Mouse (Mus musculus) left cerebral cortex, adult 2 months (tissue): ENCODE results near the gene Hjurp. TPM values are rescaled to one million over a fixed set of nuclear protein-coding genes. Genes with fewer than 3 reads are reported as not detected.

Experiments used
- DNase-seq, 2 experiments: peaks; one replicate each; pipeline ENCODE4 v3.0.0; 2021 to 2022; ENCODE audit warnings: low spot score in 2 of 2, mixed read lengths in 1 of 2; ENCODE audit errors: extremely low spot score in 1 of 2
- H3K27ac ChIP-seq: fragments of 200-600 bp; 2 replicates; pipeline ENCODE4 v1.8.1; 2022
- H3K4me3 ChIP-seq: fragments of 200-600 bp; 2 replicates; pipeline ENCODE4 v1.8.1; 2022
- CTCF ChIP-seq: fragments of 200-600 bp; IDR thresholded peaks from 2 replicates; pipeline ENCODE4 v1.8.1; 2022; ENCODE audit warnings: antibody characterized with exemption, mild to moderate bottlenecking, moderate library complexity
- intact Hi-C: fragments of 180-260 bp; cut with DNase I; formaldehyde crosslinking; loops from one replicate; pipeline ENCODE4 v1.15.1; 2025
- total RNA-seq, 2 experiments: library from RNA; stranded (reverse); gene quantifications; 2 replicates each; pipeline ENCODE4 v1.2.3; 2021

The Hjurp gene
- total RNA-seq, 2 experiments from 2014 or later = 45.8 to 47.2 TPM

- TF ChIP-seq CTCF = no peak
- Histone ChIP-seq H3K27ac (no peak overlapping the region), H3K4me3 (no peak overlapping the region)
- intact Hi-C loops = no loop called here
- DNase-seq = no peak
Measured at GRCm38 (mm10) chr1:88256886-88257663, 20.4 kb downstream of the Hjurp start.

GRCm38 (mm10) chr1:88255989-88256754 is 21.3 kb downstream of the Hjurp start:
- intact Hi-C loops = no loop called here
- no peak for TF ChIP-seq CTCF
- H3K27ac ChIP-seq = no peak overlapping the region

DNA sequence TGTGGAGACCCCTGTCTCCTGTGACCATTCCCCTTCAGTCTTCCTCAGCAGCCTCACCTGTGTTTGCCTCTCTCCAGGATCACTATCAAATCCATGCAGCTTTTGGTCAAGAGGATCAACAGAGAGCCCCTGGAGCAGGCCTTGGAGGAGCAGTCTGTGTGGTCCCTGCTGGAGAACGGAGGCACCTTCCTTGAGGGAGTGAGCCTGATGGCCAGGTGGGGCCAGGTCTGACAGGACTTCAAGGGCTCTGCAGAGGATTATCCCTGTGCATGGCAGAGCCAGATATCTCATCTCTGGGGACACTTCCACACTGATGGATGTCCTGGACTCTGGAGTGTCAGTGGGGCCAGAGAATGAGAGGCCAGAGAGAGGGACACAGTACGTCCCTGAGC is 22.0 kb downstream of the Hjurp start:
- no peak for TF ChIP-seq CTCF
- no peak for DNase-seq
- Histone ChIP-seq H3K27ac (no peak overlapping the region), H3K4me3 (no peak overlapping the region)
- intact Hi-C loops = no loop called here

More at GRCm38 (mm10) chr1:88255989-88256754, 21.3 kb downstream of the Hjurp start:
- no peak overlapping the region for H3K4me3 ChIP-seq
- DNase-seq = peak in 1 of 2 experiments; percentile 33

DNA sequence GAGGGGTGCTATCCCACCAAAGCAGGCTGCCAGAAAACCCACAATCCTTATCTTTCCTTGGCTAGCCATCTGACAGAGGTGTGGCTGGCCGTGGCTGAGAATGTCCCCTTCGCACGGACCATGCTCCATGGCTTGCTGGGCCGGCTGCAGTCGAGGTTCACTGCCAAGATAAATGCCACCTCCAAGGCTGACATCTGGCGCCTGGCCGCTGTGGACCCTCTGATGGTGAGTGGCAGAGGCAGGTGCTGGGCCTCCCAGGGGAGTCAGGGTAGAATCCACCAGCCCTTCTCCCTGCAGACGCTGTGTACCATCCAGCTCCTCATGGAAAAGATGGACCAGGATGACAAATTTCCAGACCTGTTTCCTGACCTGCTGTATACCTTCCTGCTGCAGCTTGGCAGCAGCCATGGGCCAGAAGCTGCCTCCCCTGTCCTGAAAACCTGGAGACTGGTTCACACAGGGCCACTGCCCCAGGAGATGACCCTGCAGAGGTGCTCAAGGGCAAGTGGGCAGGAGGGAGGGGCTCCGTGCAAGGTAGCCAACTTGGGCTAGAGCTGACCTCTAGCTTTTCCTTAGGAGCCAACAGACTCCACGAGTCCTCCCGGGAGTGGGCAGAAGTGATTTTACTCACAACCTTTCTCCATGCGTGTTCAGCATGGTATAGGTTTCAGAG is 22.5 kb downstream of the Hjurp start:
- no peak for DNase-seq
- no peak for TF ChIP-seq CTCF
- Histone ChIP-seq H3K4me3 (no peak overlapping the region), H3K27ac (no peak overlapping the region)
- intact Hi-C loops = no loop called here

DNA sequence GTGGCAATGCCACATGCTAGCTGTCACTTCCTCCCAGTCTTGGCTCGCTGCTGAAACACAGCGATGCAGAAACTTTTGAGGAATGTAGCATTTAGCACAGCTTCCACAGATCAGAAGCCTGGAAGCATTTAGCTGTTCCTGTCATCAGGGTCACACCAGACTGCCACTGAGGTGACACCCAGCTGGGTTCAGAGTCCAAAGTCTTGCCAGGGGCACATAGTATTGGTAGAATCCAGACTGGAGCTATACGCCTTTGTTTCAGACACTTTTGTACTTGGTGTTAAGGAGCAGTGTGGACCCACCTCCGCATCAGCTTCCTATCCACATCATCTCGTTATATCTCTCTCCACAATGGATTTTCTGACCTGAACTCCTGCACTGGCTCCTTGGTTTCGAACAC is 23.9 kb downstream of the Hjurp start:
- H3K27ac ChIP-seq = no peak overlapping the region
- no peak for TF ChIP-seq CTCF
- no peak for DNase-seq
- H3K4me3 ChIP-seq = no peak overlapping the region
- intact Hi-C loops = no loop called here

DNA sequence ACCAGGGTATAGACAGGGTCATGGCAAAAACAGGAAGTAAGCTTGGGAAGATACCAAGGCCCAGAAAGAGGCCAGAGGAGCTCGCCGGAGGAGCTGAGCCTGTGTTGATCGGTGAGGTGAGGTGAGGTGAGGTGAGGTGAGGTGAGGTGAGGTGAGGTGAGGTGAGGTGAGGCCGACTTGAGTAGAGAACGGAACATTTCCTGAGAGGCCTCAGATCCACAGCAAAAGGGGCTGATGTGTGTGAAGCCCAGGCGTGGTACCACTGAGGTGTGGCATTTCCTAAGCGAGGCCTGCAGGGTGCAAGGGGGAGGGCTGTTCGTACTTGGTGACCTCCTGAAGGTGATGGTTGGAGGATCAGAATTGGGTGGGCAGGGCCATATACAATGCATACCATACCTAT is 24.3 kb downstream of the Hjurp start:
- TF ChIP-seq CTCF = no peak
- no peak overlapping the region for H3K4me3 ChIP-seq
- intact Hi-C loops = no loop called here
- H3K27ac ChIP-seq = no peak overlapping the region
- DNase-seq = no peak

- H3K4me3 ChIP-seq = no peak overlapping the region
- TF ChIP-seq CTCF = no peak
- H3K27ac ChIP-seq = no peak overlapping the region
- no peak for DNase-seq
- intact Hi-C loops = no loop called here
Measured at GRCm38 (mm10) chr1:88250023-88250422, 27.4 kb downstream of the Hjurp start.

DNA sequence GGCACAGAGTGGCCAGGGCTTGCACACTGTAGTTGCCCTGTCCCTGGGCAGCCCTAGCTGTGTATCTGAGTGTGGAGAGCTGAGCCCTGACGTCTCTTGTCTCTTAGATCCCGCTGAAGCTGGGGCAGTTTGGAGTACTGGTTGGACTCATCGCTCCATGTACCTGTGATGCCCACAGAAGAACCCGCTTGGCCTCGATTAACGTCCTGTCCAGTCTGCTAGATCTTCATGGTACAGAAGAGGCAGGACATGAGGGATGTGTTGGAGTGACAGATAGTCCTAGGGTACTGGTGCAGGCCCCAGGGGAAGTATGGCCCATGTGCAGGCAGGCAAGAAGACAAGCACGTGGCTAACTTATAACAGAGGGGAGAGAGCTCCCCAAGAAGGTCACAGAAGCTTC is 27.8 kb downstream of the Hjurp start:
- TF ChIP-seq CTCF = no peak
- Histone ChIP-seq H3K4me3 (no peak overlapping the region), H3K27ac (no peak overlapping the region)
- intact Hi-C loops = no loop called here
- DNase-seq = no peak

DNA sequence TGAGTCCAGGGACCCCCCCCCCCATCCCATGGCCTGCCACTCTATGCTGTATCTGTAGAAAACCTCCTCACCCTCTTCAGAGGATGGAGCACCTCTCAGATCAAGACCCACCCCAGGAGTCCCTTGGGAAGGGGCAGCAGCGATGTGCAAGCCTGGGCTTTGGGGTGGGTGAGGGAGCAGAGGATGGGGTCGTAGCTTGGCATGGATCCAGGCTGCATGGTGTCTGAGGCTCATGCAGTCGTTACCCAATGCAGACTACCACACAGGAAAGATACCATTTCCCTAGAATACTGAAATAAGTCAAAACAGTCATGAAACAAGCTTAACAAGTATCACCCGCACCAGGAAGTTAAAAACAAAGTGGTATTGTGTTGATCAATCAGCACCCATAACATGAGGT is 28.8 kb downstream of the Hjurp start:
- intact Hi-C loops = no loop called here
- Histone ChIP-seq H3K27ac (no peak overlapping the region), H3K4me3 (no peak overlapping the region)
- TF ChIP-seq CTCF = no peak
- no peak for DNase-seq

DNA sequence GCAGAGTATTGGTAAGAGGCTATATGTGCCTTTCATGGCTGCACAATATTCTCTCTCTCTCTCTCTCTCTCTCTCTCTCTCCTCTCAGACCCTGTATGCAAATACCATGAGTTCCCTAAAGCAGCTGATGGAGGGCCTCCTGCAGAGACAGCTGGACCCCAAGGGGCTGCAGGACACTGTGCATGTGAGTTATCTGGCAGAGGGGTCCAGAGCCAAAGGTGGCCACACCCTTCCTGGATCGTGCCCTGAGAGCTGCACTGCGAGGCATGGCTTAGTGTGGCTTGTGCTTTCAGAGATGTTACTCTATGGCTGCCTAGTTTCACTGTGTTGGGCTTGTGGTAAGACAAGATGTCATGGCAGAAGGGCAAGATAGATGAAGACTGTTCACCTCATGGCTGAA is 29.8 kb downstream of the Hjurp start:
- no peak overlapping the region for H3K27ac ChIP-seq
- intact Hi-C loops = no loop called here
- TF ChIP-seq CTCF = no peak

GRCm38 (mm10) chr1:88246386-88246785 is 31.0 kb downstream of the Hjurp start:
- intact Hi-C loops = no loop called here
- Histone ChIP-seq H3K4me3 (no peak overlapping the region), H3K27ac (no peak overlapping the region)
- no peak for DNase-seq
- no peak for TF ChIP-seq CTCF

More for the DNA sequence above, 29.8 kb downstream of the Hjurp start:
- no peak overlapping the region for H3K4me3 ChIP-seq
- DNase-seq = no peak

DNA sequence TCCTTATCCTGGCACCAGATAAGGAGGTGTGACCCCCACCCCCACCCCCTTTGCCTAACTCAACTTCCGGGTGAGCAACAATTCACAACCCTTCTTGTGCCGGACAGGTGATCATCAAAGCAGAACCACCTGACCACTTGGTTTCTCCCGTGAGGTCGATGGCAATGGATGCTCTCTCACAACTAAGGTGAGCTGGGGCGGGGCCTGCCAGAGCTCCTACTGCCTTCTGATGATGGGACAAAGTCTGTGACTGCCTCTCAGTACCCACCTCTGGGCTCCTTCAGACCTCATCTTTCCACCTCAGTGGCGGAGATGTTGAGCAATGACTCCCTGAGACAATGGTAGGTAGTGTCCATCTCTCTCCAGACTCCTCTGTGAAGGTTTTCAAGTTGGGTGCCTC is 31.6 kb downstream of the Hjurp start:
- Histone ChIP-seq H3K27ac (no peak overlapping the region), H3K4me3 (no peak overlapping the region)
- no peak for TF ChIP-seq CTCF
- intact Hi-C loops = no loop called here
- no peak for DNase-seq
